Mouse (Mus musculus): ENCODE measurements around the gene Vti1a.

Vti1a gene

GRCm38 (mm10) chr19:55530041-55530440 lies 213.9 kb downstream of the Vti1a start:
- no peak for DNase-seq

- no peak for DNase-seq
Measured at GRCm38 (mm10) chr19:55532681-55533080, 216.6 kb downstream of the Vti1a start.

- no peak for DNase-seq
Measured at GRCm38 (mm10) chr19:55536273-55536937, 220.3 kb downstream of the Vti1a start.

- DNase-seq: peak; percentile 52 to 64
Measured at GRCm38 (mm10) chr19:55537691-55538090, 221.6 kb downstream of the Vti1a start.

GRCm38 (mm10) chr19:55541641-55542040 lies 225.5 kb downstream of the Vti1a start:
- DNase-seq: no peak

- DNase-seq: no peak
Measured at GRCm38 (mm10) chr19:55542461-55542860, 226.4 kb downstream of the Vti1a start.

GRCm38 (mm10) chr19:55543188-55543587 lies 227.1 kb downstream of the Vti1a start:
- DNase-seq: no peak

GRCm38 (mm10) chr19:55544498-55544897 lies 228.4 kb downstream of the Vti1a start:
- DNase-seq: no peak

- DNase-seq: peak; percentile 83 to 94
Measured at GRCm38 (mm10) chr19:55545529-55545928, 229.4 kb downstream of the Vti1a start.

- DNase-seq: no peak
Measured at GRCm38 (mm10) chr19:55546009-55546528, 230.0 kb downstream of the Vti1a start.

- DNase-seq: no peak
Measured at GRCm38 (mm10) chr19:55548206-55548605, 232.1 kb downstream of the Vti1a start.

GRCm38 (mm10) chr19:55548656-55549055 lies 232.6 kb downstream of the Vti1a start:
- no peak for DNase-seq

GRCm38 (mm10) chr19:55550176-55550575 lies 234.1 kb downstream of the Vti1a start:
- DNase-seq: no peak

- no peak for DNase-seq
Measured at GRCm38 (mm10) chr19:55552339-55552738, 236.2 kb downstream of the Vti1a start.

- no peak for DNase-seq
Measured at GRCm38 (mm10) chr19:55552861-55553260, 236.8 kb downstream of the Vti1a start.

GRCm38 (mm10) chr19:55554295-55554694 lies 238.2 kb downstream of the Vti1a start:
- DNase-seq: no peak

GRCm38 (mm10) chr19:55554703-55555102 lies 238.6 kb downstream of the Vti1a start:
- no peak for DNase-seq

GRCm38 (mm10) chr19:55556168-55556999 lies 240.3 kb downstream of the Vti1a start:
- peak; percentile 37 to 53 for DNase-seq

GRCm38 (mm10) chr19:55559331-55559730 lies 243.2 kb downstream of the Vti1a start:
- DNase-seq: no peak

GRCm38 (mm10) chr19:55560088-55560682 lies 244.1 kb downstream of the Vti1a start:
- DNase-seq: no peak

- no peak for DNase-seq
Measured at GRCm38 (mm10) chr19:55561469-55561868, 245.4 kb downstream of the Vti1a start.

GRCm38 (mm10) chr19:55562487-55563147 lies 246.5 kb downstream of the Vti1a start:
- DNase-seq: peak; percentile 49 to 57

- peak; percentile 91 to 96 for DNase-seq
Measured at GRCm38 (mm10) chr19:55563148-55563651, 247.1 kb downstream of the Vti1a start.
